Mouse (Mus musculus) left cerebral cortex, adult 9 months (tissue): ENCODE data around the gene Wasf1.

ENCODE experiments used
- DNase-seq, 2 experiments: peaks; one replicate each; pipeline ENCODE4 v3.0.0; 2022; ENCODE audit warnings: low spot score in 2 of 2

Wasf1 gene

GRCm38 (mm10) chr10:40889146-40889545 lies 5.9 kb downstream of the Wasf1 start:
- DNase-seq = no peak

DNA sequence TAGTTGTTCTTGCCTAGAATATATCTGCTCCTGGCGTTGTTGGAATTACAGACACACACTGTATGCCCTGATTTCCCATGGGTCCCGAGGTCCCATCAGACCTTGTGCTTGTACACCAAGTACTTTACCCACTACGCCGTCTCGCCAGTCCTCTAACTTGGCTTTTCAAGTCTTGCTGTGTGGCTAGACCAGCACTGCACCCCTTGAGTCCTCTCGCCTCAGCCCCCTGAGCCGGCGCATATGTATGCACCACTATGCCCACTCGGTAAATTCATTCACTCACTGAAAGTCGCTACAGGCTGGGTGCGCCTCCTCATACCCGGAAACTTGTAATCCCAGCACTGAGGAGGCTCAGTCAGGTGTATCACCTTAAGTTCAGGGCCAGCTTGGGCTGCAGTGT lies 12.5 kb downstream of the Wasf1 start:
- DNase-seq = no peak

DNA sequence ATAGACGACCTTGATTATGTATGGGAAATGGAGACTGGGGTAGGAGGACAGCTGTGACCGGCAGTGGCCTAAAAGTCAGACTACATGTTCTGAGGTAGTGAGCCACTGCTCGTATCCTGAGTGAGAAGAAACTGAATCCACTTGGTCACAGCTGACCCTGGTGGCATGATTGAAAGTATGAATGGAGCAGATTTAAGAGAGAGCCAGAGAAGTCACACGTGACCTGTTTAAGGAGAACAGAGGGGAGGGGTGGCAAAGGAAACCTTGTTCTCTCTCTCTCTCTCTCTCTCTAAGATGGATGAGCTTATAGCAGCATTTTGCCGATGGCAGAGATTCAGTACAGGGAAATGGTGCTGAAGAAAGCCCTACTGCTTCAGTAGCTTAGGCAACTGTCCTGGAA lies 13.4 kb downstream of the Wasf1 start:
- DNase-seq = no peak

DNA sequence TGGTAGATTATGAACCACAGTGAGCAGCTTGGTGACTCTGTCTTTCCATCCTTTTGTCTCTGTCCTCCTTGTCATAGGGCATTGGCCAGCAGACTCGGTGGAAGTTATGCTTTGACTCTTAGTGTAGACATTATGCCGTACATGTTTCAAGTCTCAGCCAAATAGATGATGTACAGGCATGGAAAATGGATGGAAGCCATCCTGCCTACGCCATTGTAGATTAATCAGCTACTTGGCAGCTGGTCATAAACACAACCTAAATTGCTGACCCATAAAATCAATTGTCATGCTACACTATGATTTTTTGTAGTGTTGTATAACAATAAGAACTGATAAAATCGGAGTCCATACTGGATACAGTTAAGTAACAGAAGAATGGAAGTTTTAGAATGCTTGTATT lies 18.5 kb downstream of the Wasf1 start:
- no peak for DNase-seq

DNA sequence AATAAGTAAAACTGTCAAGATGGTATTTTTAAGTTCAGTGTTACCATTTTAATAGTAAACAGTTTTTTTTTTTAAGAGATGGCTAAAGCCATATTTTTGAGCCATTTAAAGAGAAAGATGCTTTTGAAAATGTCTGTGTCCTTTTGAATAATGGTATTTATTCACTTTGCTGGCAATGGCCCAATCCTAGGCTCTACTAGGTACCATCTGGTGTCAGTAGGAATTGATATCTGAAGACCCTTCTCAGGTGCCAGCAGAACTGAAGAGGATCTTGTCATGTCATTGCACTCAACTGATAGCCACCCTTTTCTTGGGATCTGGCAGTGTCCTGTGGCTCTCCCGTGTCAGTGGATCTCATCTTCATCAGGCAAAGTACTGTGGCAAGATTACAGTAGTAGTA lies 22.9 kb downstream of the Wasf1 start:
- DNase-seq = peak in 1 of 2 experiments; percentile 2

GRCm38 (mm10) chr10:40906802-40907201 lies 23.5 kb downstream of the Wasf1 start:
- DNase-seq = peak in 1 of 2 experiments; percentile 11

DNA sequence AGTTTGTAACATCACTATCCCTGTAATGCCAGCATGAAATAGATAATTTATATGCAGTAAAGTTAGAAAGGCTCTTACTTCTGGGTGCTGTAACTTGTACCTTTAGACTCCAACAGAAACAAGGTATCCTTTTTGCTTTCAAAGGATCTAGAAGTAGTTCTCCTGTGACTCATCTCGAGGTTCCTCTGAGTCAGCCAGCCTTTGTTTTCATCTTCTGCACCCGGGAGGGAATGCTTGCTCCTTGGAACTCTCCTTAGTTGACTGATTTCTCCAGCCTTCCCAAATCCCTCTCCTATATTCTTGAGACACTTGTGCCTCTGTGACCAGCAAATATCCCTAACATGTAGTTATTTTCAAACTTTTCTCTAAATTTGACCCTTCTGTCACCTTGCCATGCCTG lies 25.3 kb downstream of the Wasf1 start:
- DNase-seq = peak in 1 of 2 experiments; percentile 35

DNA sequence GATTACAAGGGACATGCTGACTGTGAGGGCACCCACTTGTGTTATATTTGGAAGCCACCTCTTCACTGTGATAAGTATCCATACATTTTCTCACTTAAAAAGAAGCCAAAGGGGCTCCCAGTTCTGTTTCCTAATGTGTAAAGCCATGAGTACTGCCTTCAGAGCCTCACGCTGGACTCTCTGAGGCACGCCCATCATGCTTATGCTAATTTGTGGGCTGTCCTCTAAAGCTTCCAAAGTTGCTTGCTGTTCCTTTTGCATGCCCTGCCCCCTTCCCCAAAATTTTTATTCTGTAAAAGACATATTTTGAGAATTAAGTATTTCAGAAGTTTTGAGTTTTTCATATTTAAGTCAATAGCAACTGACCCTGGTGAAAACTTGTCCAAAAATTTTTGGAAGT lies 27.5 kb downstream of the Wasf1 start:
- peak in 1 of 2 experiments; percentile 5 for DNase-seq

DNA sequence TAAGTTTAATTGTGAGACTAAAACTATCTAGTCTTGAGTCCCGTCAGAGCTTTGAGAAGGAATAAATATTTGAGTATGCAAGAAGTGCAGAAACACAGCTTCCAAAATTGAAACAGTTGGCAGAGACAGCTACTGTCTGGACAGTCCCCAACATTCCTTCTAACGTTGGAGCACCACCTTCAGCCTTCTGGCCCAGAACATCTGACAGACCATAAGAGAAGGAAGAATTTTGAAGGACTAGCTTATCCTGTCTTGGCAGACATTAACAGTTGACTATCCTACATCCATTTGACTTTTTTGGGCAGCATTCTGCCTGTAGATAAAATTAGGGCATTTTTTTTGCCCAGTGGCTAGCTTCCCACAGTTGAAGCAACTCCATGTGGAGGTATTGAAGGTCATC lies 32.0 kb downstream of the Wasf1 start:
- DNase-seq = no peak

GRCm38 (mm10) chr10:40918669-40919440 lies 35.6 kb downstream of the Wasf1 start:
- DNase-seq = no peak

DNA sequence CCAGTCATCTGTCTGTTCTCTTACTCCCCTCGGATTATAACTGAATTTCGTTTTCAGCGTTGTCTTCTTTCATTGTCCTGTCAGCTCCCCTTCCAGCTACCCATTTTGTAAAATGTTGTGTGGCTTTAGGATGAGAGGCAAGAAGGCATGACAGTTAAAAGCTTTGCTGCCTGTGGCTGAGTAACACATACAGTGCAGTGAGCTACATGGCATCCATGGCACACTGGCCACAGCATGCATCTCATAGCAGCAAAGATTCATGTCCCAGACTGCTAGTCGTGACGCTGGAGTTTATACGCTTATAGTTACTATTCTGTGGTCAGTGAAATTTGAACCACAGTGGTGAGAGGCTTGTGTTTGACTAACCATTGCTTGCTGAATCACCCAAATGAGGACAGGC lies 36.2 kb downstream of the Wasf1 start:
- no peak for DNase-seq

GRCm38 (mm10) chr10:40932995-40933394 lies 49.7 kb downstream of the Wasf1 start:
- DNase-seq = no peak

DNA sequence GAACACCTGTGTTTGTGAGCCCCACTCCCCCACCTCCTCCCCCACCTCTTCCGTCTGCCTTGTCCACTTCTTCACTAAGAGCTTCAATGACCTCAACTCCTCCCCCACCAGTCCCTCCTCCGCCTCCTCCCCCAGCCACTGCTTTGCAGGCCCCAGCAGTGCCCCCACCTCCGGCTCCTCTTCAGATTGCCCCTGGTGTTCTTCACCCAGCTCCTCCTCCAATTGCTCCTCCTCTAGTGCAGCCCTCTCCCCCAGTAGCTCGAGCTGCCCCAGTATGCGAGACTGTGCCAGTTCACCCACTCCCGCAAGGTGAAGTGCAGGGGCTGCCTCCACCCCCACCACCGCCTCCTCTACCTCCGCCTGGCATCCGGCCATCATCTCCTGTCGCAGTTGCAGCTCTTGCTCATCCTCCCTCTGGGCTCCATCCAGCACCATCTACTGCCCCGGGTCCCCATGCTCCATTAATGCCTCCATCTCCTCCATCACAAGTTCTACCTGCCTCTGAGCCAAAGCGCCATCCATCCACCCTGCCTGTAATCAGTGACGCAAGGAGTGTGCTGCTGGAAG lies 53.0 kb downstream of the Wasf1 start:
- DNase-seq = no peak

DNA sequence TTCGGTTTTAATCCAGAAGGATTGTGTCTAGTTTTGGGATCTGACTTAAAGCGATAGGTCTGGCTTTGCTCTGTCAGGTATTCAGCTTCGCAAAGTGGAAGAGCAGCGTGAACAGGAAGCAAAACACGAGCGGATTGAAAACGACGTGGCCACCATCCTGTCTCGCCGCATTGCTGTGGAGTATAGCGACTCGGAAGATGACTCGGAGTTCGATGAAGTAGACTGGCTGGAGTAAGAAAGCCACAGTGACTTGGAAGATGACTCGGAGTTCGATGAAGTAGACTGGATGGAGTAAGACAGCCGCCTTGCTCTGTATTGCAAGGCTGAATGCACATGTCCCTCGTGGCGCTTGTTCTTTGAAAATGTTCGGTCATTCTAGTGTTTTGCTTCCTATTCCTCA lies 54.3 kb downstream of the Wasf1 start:
- DNase-seq = no peak

DNA sequence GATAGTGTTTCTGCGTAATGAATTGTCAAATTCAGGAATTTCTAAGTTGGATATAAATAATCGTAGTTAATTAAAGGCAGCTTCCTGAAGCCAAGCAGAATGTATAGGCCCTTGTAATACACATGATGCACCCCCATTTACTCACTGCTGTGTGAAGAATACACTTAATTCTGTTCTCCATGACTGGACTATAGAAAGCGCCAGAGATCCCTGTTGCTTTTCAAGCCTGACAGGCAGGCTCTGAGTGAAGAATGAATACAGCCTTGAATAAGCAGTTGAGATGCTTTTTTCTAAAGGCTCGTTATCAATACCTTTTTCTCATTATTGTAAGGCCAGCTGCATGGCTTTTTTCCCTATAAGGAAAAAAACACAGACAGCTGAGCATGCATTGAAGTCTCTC lies 59.4 kb downstream of the Wasf1 start:
- DNase-seq = no peak

DNA sequence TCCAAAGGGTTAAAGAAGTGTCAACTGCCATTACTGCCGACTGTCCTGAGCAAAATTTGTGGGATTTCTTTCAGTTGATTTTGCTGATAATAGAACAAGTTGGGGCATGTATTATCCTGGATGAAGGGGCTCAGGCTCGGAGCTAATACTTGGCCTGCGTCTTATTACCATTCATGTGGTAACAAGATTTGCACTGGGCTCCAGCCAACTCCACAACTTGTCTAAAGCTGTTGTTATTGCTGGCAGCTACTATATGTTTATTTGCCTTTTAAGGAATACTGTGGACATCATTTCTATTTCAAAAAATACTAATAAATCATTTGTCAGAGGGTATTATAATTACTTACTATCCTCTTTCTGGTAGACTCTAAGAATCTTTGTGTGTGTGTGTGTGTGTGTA lies 66.9 kb downstream of the Wasf1 start:
- no peak for DNase-seq

GRCm38 (mm10) chr10:40956206-40956605 lies 72.9 kb downstream of the Wasf1 start:
- peak in 1 of 2 experiments; percentile 56 for DNase-seq

- DNase-seq = no peak
Measured at GRCm38 (mm10) chr10:40961365-40961764, 78.1 kb downstream of the Wasf1 start.

DNA sequence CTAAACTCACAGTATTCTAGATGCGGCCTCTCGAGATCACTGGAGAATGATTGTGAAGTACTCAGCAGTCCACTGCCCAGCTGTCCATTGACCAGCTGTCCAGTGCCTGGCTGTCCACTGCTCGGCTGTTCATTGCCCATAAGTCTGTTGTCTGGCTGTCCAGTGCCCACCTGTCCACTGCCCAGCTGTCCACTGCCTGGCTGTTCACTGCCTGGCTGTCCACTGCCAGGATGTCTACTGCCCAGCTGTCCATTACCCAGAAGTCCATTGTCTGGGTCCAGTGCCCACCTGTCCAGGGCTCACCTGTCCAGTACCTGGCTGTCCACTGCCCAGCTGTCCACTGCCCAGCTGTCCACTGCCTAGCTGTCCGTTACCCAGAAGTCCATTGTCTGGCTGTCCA lies 78.7 kb downstream of the Wasf1 start:
- no peak for DNase-seq

DNA sequence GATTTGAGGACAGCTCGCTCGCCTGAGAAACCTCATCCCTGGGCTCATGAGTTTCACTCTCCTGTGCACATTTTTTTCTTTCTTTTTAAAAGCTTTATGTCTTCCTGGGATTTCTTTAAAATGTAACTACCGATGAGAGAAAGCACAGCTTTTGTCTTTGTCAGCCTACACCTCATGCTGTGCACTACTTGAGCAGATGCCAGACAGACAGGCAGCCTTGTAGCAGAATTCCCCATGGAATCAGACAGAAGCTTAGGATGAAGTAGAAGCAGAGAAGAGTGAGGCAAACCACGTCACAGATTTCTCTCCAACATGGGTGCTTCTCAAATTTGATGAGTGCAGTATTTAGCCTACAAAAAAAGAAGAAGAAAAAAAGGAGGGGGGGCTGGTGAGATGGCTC lies 81.3 kb downstream of the Wasf1 start:
- DNase-seq = peak in 1 of 2 experiments; percentile 69

GRCm38 (mm10) chr10:40968551-40968950 lies 85.3 kb downstream of the Wasf1 start:
- no peak for DNase-seq

DNA sequence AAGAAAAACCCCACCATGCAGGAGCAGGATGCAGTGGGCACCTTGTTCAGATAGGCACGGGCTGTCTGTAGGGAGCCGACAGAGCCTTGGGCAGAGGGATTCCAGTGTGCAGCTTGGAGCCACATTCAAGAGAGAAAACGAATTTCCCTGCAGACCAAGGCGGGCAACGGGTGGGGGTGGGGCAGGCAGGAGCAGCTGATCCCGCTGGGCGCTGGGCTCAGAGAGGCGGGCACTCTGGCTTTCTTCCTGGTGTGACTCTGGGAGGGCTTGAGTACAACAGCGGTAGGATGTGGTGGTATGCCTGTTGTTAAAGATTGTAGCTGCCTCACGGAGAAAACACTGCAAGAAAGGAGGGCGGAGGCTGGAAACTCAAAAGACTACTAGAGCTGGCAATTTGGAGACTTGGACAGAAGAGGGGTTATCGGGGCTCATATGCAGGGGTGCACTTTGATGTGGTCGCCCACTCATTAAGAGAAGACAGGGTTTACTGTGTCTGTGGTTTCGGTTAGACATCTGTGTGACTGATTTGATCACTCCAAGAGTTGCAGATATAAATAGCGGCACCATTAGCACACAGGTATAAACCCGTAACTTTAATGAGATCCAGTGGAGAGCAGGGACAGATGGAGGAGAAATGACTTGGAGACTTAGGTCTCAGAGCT lies 86.2 kb downstream of the Wasf1 start:
- no peak for DNase-seq

- peak; percentile 60 to 67 for DNase-seq
Measured at GRCm38 (mm10) chr10:40970601-40971245, 87.4 kb downstream of the Wasf1 start.
